Mouse (Mus musculus): ENCODE data around the gene Cst8.
"Not testable (repeated sequence)": the region's sequence is repeated elsewhere in the genome, so short reads cannot be mapped to it uniquely, and the experiment has no call there.

Cst8 gene

DNA sequence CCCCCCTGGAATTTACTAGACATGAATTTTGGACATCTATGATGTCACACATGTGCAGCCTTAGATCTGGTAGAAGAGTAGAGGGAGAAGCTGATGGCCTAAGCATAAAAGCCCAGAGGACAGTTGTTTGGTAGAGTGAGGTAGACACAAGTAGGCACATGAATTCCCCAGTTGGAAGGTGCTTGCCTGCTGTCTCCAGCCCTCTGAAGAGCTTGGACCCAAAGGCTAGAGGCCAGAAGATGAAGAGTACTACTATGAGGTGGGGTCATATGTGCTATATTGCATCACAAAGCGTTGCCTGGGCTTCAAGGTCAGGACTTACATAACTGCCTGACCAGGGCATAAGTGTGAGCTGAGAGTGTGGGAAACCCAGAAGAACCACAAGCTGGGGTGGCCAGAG, at the start of gene Cst8:
Gene Cst8, plus strand, starts transcription at position 301 of the 400 bp plus-strand sequence.
- DNase-seq (ENCODE audit: low read depth) = no peak

DNA sequence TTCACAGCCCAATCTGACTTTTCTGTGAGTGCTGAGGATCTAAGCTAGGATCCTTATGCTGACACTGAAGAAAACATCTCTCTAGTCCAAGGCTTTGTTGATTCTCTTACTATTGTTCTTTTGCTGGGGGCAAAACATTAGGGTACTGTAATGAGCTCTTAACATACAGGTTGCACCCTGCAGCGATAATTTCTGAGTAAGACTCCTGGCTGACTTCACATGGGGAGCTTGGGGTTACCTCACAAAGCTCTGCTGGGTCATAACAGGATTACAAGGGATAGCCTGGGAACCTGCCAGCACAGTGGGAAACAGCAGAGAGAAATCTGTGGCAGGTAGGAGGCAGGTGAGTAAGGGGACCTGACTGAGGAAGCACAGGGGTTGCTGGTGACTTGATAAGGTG, 48.5 kb upstream of the Cst8 start, which contains the start of gene Cstl1:
Gene Cstl1, plus strand, starts transcription at position 301 of the 400 bp plus-strand sequence.
- DNase-seq (ENCODE audit: low read depth) = no peak

GRCm38 (mm10) chr2:148751893-148752813, 46.4 kb upstream of the Cst8 start:
- DNase-seq (ENCODE audit: low read depth) = peak; percentile 97

DNA sequence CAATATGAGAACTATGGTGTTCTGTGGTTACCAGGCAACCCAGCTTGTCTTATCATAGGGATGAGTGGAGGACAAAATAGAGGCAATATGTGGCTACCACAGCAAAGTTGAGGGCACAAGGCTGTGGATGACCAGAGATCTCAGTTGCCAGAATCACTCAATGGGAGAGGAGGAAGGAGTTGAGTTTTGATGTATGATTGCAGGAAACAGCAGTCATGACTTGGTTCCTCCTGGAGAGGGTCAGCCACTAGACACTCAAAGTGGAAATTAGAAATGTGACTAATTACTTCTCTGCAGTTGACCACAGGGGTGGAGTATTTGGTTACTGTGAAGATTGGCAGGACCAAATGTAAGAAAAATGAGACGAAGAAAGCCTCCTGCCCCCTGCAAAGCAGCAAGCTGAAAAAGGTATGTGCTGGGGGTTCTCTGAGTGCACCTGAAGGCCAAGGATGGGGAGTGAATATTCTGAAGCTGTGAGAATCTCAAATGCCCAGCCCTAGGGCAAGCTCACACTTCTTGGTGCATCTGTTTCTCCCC, 44.2 kb upstream of the Cst8 start:
- DNase-seq (ENCODE audit: low read depth) = no peak

GRCm38 (mm10) chr2:148763648-148764388, 34.8 kb upstream of the Cst8 start:
- DNase-seq (ENCODE audit: low read depth) = peak; percentile 11

DNA sequence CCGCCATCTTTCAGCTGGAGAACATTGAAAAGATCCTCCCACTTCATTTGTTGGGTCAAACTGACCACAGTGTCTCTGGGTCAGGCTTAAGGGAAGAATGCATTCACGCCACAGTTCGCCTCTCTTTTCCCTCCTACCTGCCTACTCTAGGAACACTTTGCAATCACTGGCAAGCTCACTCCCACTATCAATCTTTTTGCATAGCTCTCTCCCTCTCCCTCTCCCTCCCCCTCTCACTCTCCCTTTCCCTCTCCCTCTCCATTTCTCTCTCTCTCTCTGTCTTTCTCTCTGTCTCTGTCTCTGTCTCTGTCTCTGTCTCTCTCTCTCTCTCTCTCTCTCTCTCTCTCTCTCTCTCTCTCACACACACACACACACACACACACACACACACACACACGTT, 27.2 kb upstream of the Cst8 start, which contains the start of gene Cst11:
Gene Cst11, minus strand, starts transcription at position 101 of the 400 bp plus-strand sequence.
- not testable (repeated sequence) for DNase-seq (ENCODE audit: low read depth)

- no peak for DNase-seq (ENCODE audit: low read depth)
These were observed 16.9 kb upstream of the Cst8 start, which contains the start of gene 8030411F24Rik for GRCm38 (mm10) chr2:148781709-148782108. 8030411F24Rik (plus strand) TSS chr2:148782009.

- no peak for DNase-seq (ENCODE audit: low read depth)
These were observed 9.4 kb upstream of the Cst8 start, which contains the start of gene Cst12 for GRCm38 (mm10) chr2:148789142-148789541. Cst12 (plus strand) TSS chr2:148789361.

- DNase-seq (ENCODE audit: low read depth) = no peak
These were observed 2.9 kb downstream of the Cst8 start for GRCm38 (mm10) chr2:148801491-148801921.

- no peak for DNase-seq (ENCODE audit: low read depth)
These were observed 8.1 kb downstream of the Cst8 start for GRCm38 (mm10) chr2:148806696-148807095.

- DNase-seq (ENCODE audit: low read depth) = no peak
These were observed 21.3 kb downstream of the Cst8 start, which contains the start of gene Cst13 for GRCm38 (mm10) chr2:148819909-148820308. Cst13 (plus strand) TSS chr2:148820081.

GRCm38 (mm10) chr2:148825986-148826385, 27.4 kb downstream of the Cst8 start:
- DNase-seq (ENCODE audit: low read depth) = no peak

DNA sequence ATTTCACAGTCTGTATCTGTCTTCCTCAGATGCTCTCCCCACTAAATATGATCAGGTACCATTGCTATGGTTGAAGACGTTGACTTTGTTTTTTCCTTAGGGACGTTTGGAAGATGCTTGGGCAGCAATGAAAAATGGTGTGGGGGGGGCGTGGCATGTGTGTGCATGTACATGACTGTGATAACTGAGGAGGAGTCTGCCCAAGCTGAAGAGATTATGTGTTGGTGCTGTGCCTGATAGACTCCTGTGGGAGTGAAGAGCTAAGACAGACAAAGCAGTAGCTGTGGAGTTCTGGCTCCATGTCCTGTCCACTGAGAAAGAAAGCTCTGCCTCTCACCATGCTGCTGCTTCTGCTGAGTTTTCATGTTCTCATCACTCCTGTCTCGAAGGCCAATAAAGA, 36.3 kb downstream of the Cst8 start, which contains the start of gene Cst9:
Gene Cst9, plus strand, starts transcription at position 236 of the 400 bp plus-strand sequence.
- no peak for DNase-seq (ENCODE audit: low read depth)

DNA sequence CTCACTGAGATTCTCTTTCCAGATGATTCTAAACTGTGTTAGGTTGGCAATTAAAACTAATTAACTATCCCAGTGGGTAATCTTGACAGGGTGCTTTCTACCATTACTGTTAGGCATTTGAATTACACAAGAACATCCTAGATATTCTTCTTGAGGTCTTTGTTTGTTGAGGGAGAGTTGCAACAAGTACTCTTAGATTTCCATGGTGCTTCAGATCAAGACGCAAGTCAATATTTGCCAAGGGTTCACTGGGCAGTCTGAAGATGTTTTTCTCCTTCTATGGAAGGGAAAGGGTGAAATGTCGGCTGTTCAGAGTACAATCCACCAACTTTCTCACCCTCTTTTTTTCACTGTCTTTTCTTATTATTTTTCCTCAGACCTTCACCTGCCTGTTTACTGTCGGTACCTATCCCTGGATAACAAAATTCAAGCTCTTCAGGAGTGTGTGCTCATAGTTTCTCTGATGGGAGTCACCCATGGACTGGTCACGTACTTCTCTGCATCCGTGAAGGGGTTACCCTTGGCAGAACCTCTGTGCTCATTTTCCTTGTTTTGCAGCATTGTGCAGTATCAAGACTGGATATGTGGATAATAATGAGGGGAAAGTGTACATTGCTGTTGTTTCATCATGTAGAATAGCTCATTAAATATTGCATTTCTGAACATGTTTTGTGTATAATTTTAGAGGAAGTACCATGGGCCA, 39.6 kb downstream of the Cst8 start:
- no peak for DNase-seq (ENCODE audit: low read depth)

- no peak for DNase-seq (ENCODE audit: low read depth)
These were observed 40.6 kb downstream of the Cst8 start for GRCm38 (mm10) chr2:148839224-148839623.

- peak; percentile 90 for DNase-seq (ENCODE audit: low read depth)
These were observed 52.7 kb downstream of the Cst8 start for GRCm38 (mm10) chr2:148851116-148851906.

Measured in NIH3T3 (cell line).